Mouse (Mus musculus) MEL (cell line): ENCODE results near the gene Abhd15.
A peak's percentile ranks its signal among the peaks of the same experiment; 100 is the strongest.

Source experiments
- NELFE ChIP-seq: IDR thresholded peaks from 2 replicates; pipeline ENCODE4 v1.6.1; 2011; ENCODE audit warnings: low read depth, low read length, improper control_type of control experiment
- POLR2A ChIP-seq, 2 experiments: IDR thresholded peaks; 2 replicates each; pipeline ENCODE4 v1.6.1; 2011 to 2012; ENCODE audit warnings: low read length in 2 of 2, mild to moderate bottlenecking in 2 of 2, control low read depth in 1 of 2, improper control_type of control experiment in 1 of 2, low read depth in 1 of 2, moderate library complexity in 1 of 2; ENCODE audit not compliant: control insufficient read depth in 1 of 2, insufficient read depth in 1 of 2, poor library complexity in 1 of 2
- RCOR1 ChIP-seq: IDR thresholded peaks from 2 replicates; pipeline ENCODE4 v1.6.1; 2012; ENCODE audit warnings: low read depth, mild to moderate bottlenecking, inconsistent platforms, low read length, improper control_type of control experiment
- ZC3H11A ChIP-seq: IDR thresholded peaks from 2 replicates; pipeline ENCODE4 v1.6.1; 2012; ENCODE audit warnings: low read depth, mild to moderate bottlenecking, inconsistent platforms, low read length, improper control_type of control experiment

GRCm38 (mm10) chr11:77512891-77513810 is 1.8 kb upstream of the Abhd15 start:
- peak; percentile 84 for TF ChIP-seq NELFE
- TF ChIP-seq RCOR1, result no peak
- peak; percentile 51 to 88; a peak in 3 of 4 replicates for TF ChIP-seq POLR2A (IDR thresholded peaks at IDR 0.05; ENCODE audit: control insufficient read depth in 1 of 2, insufficient read depth in 1 of 2, low read depth in 1 of 2, low read length in 2 of 2, poor library complexity in 1 of 2)
- no peak for TF ChIP-seq ZC3H11A
